Mouse (Mus musculus): ENCODE measurements around the gene Ankrd11. TPM values are rescaled to one million over a fixed set of nuclear protein-coding genes. Genes with fewer than 3 reads are reported as not detected.

Ankrd11 gene
- total and polyA plus RNA-seq, 3 experiments, result 57.3 to 128 (median 96.3) TPM

DNA sequence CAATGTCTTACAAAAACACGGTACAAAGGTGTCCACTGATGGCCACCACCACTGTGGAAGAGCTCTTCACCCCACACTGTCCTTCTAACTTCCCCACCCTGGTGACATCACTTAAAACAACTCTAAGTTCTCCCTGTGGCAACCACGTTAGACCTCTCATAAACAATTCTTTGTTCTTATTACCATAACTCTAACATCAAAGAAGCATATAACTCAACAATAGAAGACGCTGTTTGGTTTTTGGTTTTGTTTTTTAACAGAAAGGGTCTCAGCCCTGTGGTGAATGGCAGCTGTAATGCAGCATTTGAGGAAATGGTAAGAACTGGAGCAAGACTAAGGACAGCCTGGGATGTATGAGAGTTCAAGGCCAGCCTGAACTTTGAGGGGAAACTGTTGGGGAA, 16.1 kb downstream of the Ankrd11 start:
- H3K4me1 ChIP-seq (ENCODE audit: insufficient read depth, low read depth, low read length), result peaks cover 68% of the 10 kb centered on the region
- ATAC-seq (ENCODE audit: extremely low read depth, insufficient number of reproducible peaks, low FRiP score, poor library complexity, severe bottlenecking) (no peak), DNase-seq (ENCODE audit: low spot score) (no peak)
- peaks cover 57% of the 10 kb centered on the region for H3K36me3 ChIP-seq (replicated peaks)
- no peak overlapping the region for H3K4me3 ChIP-seq (ENCODE audit: low read depth, low read length)
- no peaks in the 10 kb centered on the region for H3K27me3 ChIP-seq (ENCODE audit: insufficient read depth, low read length)
- TF ChIP-seq GATA1 (IDR thresholded peaks at IDR 0.05; ENCODE audit: borderline replicate concordance, low read length), result no peak
- H3K9me3 ChIP-seq (replicated peaks), result no peaks in the 10 kb centered on the region

DNA sequence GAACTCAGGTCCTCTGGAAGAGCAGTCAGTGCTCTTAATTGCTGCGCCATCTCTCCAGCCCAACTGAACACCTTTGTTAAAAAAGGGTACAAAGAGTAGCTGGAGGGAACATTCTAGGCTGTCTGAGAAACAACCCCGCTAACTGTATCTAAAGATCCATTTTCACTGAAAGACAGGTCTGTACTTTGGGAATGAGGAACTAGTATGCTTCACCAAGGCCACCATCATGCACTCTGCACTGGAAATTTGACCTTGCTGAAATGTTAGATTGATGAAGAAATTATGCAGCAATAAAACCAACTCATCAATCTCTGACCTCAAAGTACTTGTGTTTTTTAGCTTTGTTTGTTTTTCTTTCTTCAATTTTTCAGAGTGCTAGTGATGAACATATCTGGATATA, 17.9 kb downstream of the Ankrd11 start:
- no peak for ATAC-seq (ENCODE audit: extremely low read depth, insufficient number of reproducible peaks, low FRiP score, poor library complexity, severe bottlenecking)
- H3K36me3 ChIP-seq (replicated peaks), result peaks cover 53% of the 10 kb centered on the region
- no peak for DNase-seq (ENCODE audit: low spot score)
- H3K27me3 ChIP-seq (ENCODE audit: insufficient read depth, low read length), result no peaks in the 10 kb centered on the region
- H3K4me3 ChIP-seq (ENCODE audit: low read depth, low read length), result no peak overlapping the region
- TF ChIP-seq POLR2AphosphoS5 (IDR thresholded peaks at IDR 0.05; ENCODE audit: insufficient replicate concordance, low read depth, low read length) (no peak), TAL1 (conservative IDR thresholded peaks at IDR 0.05; ENCODE audit: low read depth, low read length) (no peak), GATA1 (IDR thresholded peaks at IDR 0.05; ENCODE audit: borderline replicate concordance, low read length) (no peak), CTCF (IDR thresholded peaks at IDR 0.05; ENCODE audit: low read depth, low read length) (no peak)
- H3K9me3 ChIP-seq (replicated peaks), result no peaks in the 10 kb centered on the region
- H3K4me1 ChIP-seq (ENCODE audit: insufficient read depth, low read depth, low read length), result peaks cover 62% of the 10 kb centered on the region

DNA sequence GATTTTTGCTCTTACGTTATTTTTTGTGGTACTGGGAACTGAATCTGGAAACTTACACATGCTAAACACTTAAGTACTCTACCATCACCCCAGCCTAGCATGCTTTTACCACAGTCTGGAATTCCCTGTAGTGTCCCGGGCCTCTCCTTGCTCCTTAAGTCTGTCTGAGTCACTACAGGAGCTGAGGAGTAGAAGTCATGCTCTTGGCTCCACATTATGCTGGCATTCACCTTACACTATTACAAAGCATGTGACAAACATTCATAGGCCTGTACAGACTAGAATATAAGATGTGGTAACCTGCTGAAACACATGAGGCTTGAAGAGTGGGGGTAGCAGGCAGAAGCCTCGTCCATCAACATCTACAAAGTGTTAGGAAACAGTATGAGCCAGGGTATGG, 19.4 kb downstream of the Ankrd11 start:
- DNase-seq (ENCODE audit: low spot score) (no peak), ATAC-seq (ENCODE audit: extremely low read depth, insufficient number of reproducible peaks, low FRiP score, poor library complexity, severe bottlenecking) (no peak)
- H3K9me3 ChIP-seq (replicated peaks), result no peaks in the 10 kb centered on the region
- H3K4me1 ChIP-seq (ENCODE audit: insufficient read depth, low read depth, low read length), result peaks cover 60% of the 10 kb centered on the region
- no peak overlapping the region for H3K4me3 ChIP-seq (ENCODE audit: low read depth, low read length)
- H3K27me3 ChIP-seq (ENCODE audit: insufficient read depth, low read length), result no peaks in the 10 kb centered on the region
- TF ChIP-seq GATA2 (IDR thresholded peaks at IDR 0.05; ENCODE audit: borderline replicate concordance, low read depth, low read length), result no peak
- TF ChIP-seq TAL1 (conservative IDR thresholded peaks at IDR 0.05; ENCODE audit: low read depth, low read length), result no peak
- TF ChIP-seq CTCF (IDR thresholded peaks at IDR 0.05; ENCODE audit: low read depth, low read length), result no peak
- no peak for TF ChIP-seq GATA1 (IDR thresholded peaks at IDR 0.05; ENCODE audit: borderline replicate concordance, low read length)
- no peak for TF ChIP-seq POLR2AphosphoS5 (IDR thresholded peaks at IDR 0.05; ENCODE audit: insufficient replicate concordance, low read depth, low read length)
- H3K36me3 ChIP-seq (replicated peaks), result peaks cover 57% of the 10 kb centered on the region

DNA sequence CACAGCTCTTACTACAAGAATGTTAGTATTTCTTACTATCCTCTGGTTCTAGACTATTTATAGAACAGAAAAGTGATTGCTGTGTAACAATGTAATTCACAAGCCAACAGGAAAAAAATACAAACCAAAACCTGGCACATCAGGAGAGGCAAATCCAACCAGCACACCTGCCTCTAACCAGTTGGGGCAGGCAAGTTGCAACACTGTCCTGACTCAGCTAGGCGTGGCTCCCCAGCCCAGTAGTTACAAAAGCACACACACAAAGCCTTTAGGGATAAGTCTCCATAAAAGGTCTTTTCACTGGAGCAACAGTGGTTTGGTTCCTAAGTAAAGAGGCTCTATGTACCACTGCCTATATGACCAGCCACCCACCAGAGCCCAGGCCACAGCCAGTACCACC, 20.8 kb downstream of the Ankrd11 start:
- H3K36me3 ChIP-seq (replicated peaks), result peaks cover 65% of the 10 kb centered on the region
- DNase-seq (ENCODE audit: low spot score), result no peak
- ATAC-seq (ENCODE audit: extremely low read depth, insufficient number of reproducible peaks, low FRiP score, poor library complexity, severe bottlenecking), result no peak
- H3K9me3 ChIP-seq (replicated peaks), result no peaks in the 10 kb centered on the region
- no peaks in the 10 kb centered on the region for H3K27me3 ChIP-seq (ENCODE audit: insufficient read depth, low read length)
- TF ChIP-seq GATA2 (IDR thresholded peaks at IDR 0.05; ENCODE audit: borderline replicate concordance, low read depth, low read length) (no peak), CTCF (IDR thresholded peaks at IDR 0.05; ENCODE audit: low read depth, low read length) (no peak), GATA1 (IDR thresholded peaks at IDR 0.05; ENCODE audit: borderline replicate concordance, low read length) (no peak), POLR2AphosphoS5 (IDR thresholded peaks at IDR 0.05; ENCODE audit: insufficient replicate concordance, low read depth, low read length) (no peak), TAL1 (conservative IDR thresholded peaks at IDR 0.05; ENCODE audit: low read depth, low read length) (no peak)
- peaks cover 55% of the 10 kb centered on the region for H3K4me1 ChIP-seq (ENCODE audit: insufficient read depth, low read depth, low read length)
- H3K4me3 ChIP-seq (ENCODE audit: low read depth, low read length), result no peak overlapping the region

DNA sequence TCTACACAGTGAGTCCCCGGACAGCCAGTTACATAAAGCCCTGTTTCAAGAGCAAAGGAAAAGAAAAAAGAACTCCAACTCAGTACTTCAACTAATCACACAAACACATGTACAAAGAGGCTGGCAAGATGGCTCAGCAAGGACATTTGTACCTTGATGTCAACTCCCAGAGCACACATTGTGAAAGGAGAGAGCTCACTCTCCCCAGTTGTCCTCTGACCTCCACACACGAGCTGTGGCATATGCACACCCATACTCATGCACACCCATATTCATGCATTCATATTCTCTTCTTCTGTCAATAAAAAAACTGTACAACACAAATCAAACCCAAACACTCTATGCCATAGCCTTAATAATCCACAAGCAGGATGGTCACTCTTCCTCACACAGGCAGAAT, 21.2 kb downstream of the Ankrd11 start:
- H3K4me1 ChIP-seq (ENCODE audit: insufficient read depth, low read depth, low read length), result peaks cover 55% of the 10 kb centered on the region
- no peak overlapping the region for H3K4me3 ChIP-seq (ENCODE audit: low read depth, low read length)
- H3K36me3 ChIP-seq (replicated peaks), result peaks cover 67% of the 10 kb centered on the region
- no peak for ATAC-seq (ENCODE audit: extremely low read depth, insufficient number of reproducible peaks, low FRiP score, poor library complexity, severe bottlenecking)
- TF ChIP-seq GATA1 (IDR thresholded peaks at IDR 0.05; ENCODE audit: borderline replicate concordance, low read length), result no peak
- TF ChIP-seq POLR2AphosphoS5 (IDR thresholded peaks at IDR 0.05; ENCODE audit: insufficient replicate concordance, low read depth, low read length), result no peak
- no peak for TF ChIP-seq CTCF (IDR thresholded peaks at IDR 0.05; ENCODE audit: low read depth, low read length)
- no peak for TF ChIP-seq GATA2 (IDR thresholded peaks at IDR 0.05; ENCODE audit: borderline replicate concordance, low read depth, low read length)
- TF ChIP-seq TAL1 (conservative IDR thresholded peaks at IDR 0.05; ENCODE audit: low read depth, low read length), result no peak
- H3K9me3 ChIP-seq (replicated peaks), result no peaks in the 10 kb centered on the region
- no peak for DNase-seq (ENCODE audit: low spot score)
- H3K27me3 ChIP-seq (ENCODE audit: insufficient read depth, low read length), result no peaks in the 10 kb centered on the region

DNA sequence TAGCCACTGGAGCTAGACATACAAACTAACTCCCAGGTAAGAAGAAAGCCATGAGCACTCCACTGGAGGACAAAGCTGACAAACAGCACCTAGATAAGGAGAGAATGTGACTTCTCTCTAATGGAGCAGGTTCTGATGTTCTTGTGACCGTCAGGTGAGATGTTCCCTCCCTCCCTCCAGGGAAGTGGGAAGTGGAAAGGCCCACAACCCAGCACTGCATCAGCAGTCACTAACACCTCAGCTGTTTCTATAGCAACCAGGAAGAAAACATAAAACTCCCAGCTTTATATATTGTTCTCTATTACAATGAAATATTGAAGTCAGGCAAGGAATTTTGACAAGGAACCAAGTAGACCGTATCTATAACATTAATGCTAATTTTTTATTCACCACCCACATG, 22.0 kb downstream of the Ankrd11 start:
- TF ChIP-seq POLR2AphosphoS5 (IDR thresholded peaks at IDR 0.05; ENCODE audit: insufficient replicate concordance, low read depth, low read length), result no peak
- TF ChIP-seq TAL1 (conservative IDR thresholded peaks at IDR 0.05; ENCODE audit: low read depth, low read length), result no peak
- no peak for TF ChIP-seq GATA1 (IDR thresholded peaks at IDR 0.05; ENCODE audit: borderline replicate concordance, low read length)
- no peak for TF ChIP-seq GATA2 (IDR thresholded peaks at IDR 0.05; ENCODE audit: borderline replicate concordance, low read depth, low read length)
- no peak for TF ChIP-seq CTCF (IDR thresholded peaks at IDR 0.05; ENCODE audit: low read depth, low read length)
- Histone ChIP-seq H3K27me3 (ENCODE audit: insufficient read depth, low read length) (no peaks in the 10 kb centered on the region), H3K36me3 (replicated peaks) (peaks cover 70% of the 10 kb centered on the region), H3K4me1 (ENCODE audit: insufficient read depth, low read depth, low read length) (peaks cover 49% of the 10 kb centered on the region), H3K9me3 (replicated peaks) (no peaks in the 10 kb centered on the region), H3K4me3 (ENCODE audit: low read depth, low read length) (no peak overlapping the region)
- DNase-seq (ENCODE audit: low spot score) (no peak), ATAC-seq (ENCODE audit: extremely low read depth, insufficient number of reproducible peaks, low FRiP score, poor library complexity, severe bottlenecking) (no peak)

Data from G1E (cell line).